Mouse (Mus musculus): ENCODE measurements around the gene Wrap73.
A peak's percentile ranks its signal among the peaks of the same experiment; 100 is the strongest.

Wrap73 gene

DNA sequence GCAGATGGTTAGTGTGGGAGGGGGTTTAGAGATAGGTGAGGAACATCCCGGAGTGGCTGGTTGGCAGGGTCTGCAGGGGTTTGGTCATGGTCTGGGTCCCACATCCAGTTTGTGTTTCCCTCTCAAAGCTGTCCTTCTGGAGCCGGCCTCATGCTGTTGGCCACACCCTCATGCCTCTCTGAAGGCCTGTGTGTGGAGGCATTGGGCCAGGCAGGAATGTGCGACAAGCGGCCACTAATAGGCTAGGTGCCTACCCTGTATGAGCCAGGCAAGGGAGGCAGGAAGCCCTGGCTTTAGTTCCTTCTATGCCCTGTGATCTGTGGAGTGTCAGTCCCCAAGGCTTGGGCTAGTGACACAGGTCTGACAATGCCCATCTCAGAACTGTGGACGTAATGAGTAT lies 42.8 kb downstream of the Wrap73 start:
- no peak for DNase-seq (ENCODE audit: low spot score)

DNA sequence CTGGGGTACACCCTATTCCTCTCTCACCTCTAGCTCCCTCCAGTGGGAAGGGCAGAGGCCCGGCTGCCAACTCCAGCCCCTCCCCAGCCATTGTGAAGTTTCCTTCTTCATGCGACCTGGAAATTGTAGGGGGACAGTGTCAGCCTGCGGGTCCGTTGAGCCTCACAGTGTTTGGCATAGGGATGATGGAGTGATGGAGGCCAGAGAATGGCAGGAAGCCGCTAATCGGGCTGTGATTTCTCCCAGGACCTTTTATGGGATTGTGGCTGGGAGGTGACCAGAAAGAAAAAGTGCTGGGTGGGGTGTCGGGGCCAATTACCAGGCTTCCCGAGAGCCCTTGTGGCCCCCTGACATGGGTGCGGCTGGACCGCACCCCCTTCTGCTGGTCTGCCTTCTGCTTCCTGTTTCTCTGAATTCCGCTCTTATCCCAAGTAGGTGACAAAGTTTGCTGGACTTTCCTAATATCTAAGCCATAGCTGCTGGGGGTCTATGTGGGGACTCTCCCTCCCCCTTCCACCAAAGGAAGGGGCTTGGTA lies 43.9 kb downstream of the Wrap73 start:
- no peak for DNase-seq (ENCODE audit: low spot score)

DNA sequence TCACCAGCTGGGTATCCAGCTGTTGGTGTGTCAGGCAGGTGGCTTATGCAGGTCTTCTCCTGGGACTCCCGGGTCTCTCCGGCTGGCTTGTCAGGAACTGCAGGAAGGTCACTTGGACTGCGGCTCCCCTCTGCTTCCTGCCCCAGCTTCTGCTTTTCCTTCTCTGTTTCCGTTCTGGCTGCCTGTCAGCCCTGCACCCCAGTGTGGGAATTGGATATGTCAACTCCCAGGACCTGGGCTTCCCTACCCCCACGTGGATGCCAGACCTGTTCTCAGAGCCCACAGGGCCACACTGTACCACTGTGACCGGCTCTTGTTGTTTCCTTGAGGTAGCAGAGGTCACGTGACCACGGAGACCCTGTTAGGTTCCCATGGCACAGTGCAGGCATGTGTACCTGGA lies 46.8 kb downstream of the Wrap73 start:
- no peak for DNase-seq (ENCODE audit: low spot score)

DNA sequence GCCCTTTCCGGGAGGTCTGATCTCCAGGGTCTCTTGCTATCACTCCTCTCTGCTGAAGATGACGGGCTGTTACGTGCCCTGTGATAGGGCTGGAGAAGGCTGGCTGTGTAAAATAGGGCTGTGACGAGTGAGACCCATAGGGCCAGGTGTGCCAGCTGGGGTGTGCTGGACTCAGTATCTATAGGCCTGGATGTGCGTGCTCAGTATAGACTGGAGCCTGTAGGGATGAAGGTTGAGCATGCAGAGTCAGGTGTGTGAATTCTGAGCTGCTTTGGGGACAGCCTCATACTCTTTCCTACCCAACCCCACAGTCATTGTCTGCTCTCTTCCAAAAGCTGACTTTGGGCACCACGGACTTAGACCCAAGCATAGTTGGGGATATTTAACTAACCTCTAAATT lies 55.8 kb downstream of the Wrap73 start:
- no peak for DNase-seq (ENCODE audit: low spot score)

DNA sequence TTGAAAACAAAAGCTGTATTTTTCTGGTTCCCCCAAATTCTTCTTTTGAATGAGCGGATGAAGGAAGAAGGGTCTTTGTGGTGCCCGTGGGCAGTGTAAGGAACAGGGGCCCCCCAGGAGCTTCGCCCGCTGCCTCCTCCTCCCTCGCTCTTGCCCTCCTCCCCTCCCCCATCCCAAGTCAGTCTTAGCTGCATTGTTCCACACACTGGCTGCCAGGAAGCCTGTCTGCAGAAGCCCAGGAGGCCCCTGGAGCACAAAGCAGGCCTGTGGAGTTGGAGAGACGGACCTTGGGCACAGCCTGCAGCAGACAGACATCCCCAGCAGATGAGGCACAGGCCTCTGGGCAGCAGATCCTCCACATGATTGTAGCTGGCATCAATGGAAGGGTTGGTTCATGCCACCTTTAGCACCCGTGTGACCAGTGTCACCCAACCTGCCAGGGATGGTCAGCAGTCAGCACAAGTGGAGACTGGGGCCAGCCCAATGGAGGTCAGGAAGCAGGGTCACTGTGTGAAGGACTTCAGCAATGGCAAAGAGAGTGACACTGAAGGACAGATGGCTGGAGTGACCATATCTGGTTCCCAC lies 56.3 kb downstream of the Wrap73 start:
- DNase-seq (ENCODE audit: low spot score), result peak; percentile 39

DNA sequence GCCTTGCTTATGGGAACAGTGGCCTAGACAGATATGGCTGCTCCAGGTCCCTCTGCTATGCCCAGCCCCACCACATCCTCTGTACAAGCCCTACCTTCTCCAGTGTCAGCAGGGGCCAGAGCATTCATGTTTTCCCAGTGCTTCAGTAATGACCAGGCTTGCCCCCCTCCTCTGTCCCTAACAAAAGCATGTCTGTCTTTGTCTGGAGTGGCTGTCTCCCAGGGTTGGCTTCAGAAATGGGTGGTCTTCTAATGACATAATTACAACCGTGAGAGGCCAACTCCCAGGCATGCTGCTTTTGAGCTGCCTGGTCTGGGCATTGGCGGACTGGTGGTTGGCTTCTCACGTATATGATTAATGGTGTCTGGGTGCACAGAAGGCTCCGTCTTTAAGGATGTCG lies 59.3 kb downstream of the Wrap73 start:
- DNase-seq (ENCODE audit: low spot score), result no peak

DNA sequence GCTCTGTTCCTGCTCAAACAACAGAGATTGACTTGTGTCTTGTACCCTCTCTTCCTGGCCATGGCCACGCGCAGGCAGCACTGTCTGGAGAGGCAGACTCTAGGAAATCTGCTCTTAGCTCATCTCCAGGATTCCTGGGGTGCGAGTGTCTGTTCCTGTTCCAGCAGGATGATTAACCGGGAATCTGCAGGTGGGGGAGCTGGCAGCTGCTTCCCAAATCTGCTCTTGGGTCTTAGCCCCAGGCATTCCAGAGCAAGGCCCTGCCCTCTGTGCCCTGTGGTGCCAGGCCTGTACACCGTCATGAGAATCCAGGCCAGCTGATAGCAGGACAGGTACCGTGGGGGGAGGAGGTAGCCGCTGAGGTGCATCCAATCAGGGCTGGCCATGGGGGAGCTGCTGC lies 62.4 kb downstream of the Wrap73 start:
- no peak for DNase-seq (ENCODE audit: low spot score)

DNA sequence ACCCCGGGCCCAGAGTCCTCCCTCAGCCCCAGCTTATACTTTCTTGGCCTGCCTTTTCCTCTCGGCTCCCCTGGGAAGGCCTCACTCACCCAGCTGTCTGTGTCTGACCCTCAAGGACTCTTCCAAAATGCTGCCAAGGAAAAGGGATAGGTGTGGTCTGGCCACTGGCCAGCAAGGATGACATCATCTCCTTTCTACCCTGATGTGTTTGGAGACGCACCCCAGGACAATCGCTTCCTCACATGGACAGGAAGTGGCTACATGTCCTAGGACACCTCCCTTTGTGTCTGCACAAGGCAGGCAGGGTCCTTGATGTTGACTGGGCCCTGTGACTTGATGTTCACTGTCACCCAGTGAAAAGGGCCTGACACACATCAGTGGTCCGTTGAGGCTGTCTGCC lies 63.2 kb downstream of the Wrap73 start:
- DNase-seq (ENCODE audit: low spot score), result no peak

DNA sequence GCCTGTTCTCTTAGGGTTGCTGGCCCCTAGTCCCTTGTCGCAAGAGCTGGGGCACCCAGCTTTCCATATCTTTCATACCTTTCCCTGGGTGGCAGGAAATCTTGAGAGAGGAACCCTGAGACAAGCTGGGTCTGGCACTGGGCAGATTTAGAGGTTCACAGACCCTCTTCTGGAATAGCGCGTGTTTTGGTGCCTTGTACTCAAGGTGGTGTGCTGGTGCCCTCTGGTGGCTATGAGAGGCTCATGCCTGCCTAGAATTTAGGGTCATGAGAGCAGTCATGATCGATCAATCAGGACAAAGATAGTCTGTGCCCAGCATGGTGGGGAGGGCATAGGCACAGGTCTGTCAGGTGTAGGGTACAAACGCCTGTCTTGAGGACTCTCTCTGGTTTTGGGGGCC lies 65.1 kb downstream of the Wrap73 start:
- DNase-seq (ENCODE audit: low spot score), result peak; percentile 93

DNA sequence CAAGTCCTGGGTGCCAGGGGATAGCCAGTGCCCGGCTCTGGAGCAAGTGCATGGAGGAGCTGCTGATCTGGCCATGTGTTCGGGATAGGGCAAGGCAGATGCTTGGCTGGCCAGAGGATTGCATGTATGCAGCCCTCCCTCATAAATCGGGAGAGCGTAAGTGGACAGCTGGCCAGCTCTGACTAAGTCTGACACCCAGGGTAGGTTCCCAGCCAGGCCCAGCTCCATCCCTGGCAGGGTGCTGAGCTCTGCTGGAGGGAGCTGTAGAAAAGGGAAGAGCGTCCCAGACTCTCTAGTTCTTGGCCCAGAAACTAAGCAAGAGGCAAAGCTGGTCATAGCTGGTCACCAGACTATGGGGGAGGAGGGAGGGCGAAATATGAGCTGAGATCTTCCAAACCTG lies 66.9 kb downstream of the Wrap73 start:
- no peak for DNase-seq (ENCODE audit: low spot score)

DNA sequence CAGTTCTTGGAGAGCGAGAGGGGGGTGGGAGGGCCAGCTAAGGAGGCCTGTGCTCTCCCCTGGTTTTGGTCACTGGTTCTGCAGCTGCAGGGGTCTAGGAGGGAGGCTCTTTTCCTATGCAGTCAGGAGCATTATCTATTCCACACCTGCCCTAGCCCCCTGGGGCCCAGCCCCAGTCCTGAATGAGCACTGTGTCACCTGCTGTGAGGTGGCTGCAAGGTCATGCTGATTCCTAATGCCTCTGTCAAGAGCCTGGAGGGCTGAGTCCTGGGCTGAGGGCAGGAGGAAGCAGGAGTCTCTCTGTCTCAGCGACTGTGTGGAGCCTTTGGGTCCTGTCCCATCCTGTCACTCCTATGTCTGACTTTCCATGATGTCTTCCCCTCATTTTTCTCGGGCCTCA lies 67.7 kb downstream of the Wrap73 start:
- no peak for DNase-seq (ENCODE audit: low spot score)

DNA sequence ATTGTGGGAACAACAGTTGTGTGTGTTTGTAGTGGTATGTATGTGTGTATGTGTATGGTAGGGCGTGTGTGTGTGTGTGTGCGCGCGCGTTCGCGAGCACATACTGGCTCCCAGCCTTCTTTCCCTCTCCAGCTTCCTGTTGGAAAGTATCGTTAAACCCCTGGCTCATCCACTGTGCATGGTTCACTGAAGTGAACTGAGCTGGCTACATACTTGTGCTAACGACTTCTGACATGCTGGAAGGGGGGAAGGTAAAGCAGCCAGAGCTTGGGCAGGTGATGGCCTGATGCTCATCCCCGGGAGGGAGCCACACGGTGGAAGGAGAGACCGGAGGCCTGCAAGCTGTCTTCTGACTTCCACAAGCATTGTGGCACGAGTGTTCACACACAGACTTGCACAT lies 69.3 kb downstream of the Wrap73 start:
- DNase-seq (ENCODE audit: low spot score), result no peak

DNA sequence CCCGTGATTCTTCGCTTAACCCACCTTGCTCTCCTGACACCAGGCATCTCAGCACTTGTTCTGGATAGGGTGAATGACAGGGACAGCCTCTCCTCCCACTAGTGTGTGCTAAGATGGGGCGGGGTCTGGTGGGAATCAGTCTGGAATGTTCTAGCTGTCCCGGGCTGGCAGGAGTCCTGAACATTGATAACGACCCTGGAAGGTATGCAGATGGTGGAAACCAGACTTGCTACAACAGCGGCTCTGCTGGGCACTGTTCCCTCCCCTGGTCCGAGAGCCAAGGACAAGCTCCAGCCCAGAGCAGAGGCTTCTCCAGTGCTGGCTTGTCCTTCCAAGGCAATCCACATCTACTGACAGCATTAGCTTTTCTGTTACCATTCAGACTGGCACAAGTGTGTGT lies 71.4 kb downstream of the Wrap73 start:
- no peak for DNase-seq (ENCODE audit: low spot score)

DNA sequence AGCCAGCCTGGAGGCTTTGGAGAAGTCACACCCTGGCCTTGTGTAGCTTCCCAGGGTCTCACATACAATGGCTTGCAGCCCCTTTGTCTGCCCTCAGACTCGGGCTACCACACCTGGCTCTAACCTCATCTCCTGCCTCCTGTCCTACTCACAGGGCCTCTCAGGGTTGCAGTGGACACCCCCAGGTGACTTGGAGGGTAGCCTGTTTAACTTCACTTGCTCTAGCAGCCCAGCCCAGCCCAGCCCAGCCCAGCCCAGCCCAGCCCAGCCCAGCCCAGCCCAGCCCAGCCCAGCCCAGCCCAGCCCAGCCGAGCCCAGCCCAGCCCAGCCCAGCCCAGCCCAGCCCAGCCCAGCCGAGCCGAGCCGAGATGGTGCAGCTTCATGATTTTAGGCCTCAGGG lies 71.9 kb downstream of the Wrap73 start:
- no peak for DNase-seq (ENCODE audit: low spot score)

Measured in embryo, embryonic 10 days (tissue).